Mouse (Mus musculus) left cerebral cortex, postnatal 4 days (tissue): ENCODE results near the gene Tmem94. TPM values are rescaled to one million over a fixed set of nuclear protein-coding genes. Genes with fewer than 3 reads are reported as not detected.

Experiments
- microRNA-seq: library from miRNA; unstranded; fragments of <30 nt; microRNA quantifications from one replicate; pipeline ENCODE4 v1.2.0, GENCODE M21; 2022
- total RNA-seq, 2 experiments: library from RNA; stranded (reverse); gene quantifications; 2 replicates each; pipeline ENCODE4 v1.2.3; 2021

Gene Tmem94
- total RNA-seq, 2 experiments from 2014 or later: 37.3 to 44.1 TPM

Small RNA genes within 50 kb of the gene (microRNA-seq; reads per million reads assigned to microRNA genes)
- gene Mir5621: not detected

Other genes with a start within 250 kb of the Tmem94 start
- gene Sumo2, start 229.2 kb upstream of the Tmem94 start, total RNA-seq: 100 to 1,000 TPM; 439 to 466 TPM
- gene Nup85, start 201.0 kb upstream of the Tmem94 start, total RNA-seq: 10 to 100 TPM; 66.6 to 73.4 TPM
- gene Mrps7, start 161.5 kb upstream of the Tmem94 start, total RNA-seq: 10 to 100 TPM; 43.0 to 44.1 TPM
- 10 to 100 TPM; 83.9 to 85.2 TPM for gene Gga3, start 161.4 kb upstream of the Tmem94 start, total RNA-seq
- gene Mif4gd, start 152.5 kb upstream of the Tmem94 start, total RNA-seq: 10 to 100 TPM; 13.3 to 14.1 TPM
- 10 to 100 TPM; 55.3 to 56.6 TPM for gene Slc25a19, start 137.1 kb upstream of the Tmem94 start, total RNA-seq
- gene Grb2, start 56.8 kb upstream of the Tmem94 start, total RNA-seq: 100 to 1,000 TPM; 218 to 220 TPM
- gene Caskin2, start 48.2 kb downstream of the Tmem94 start, total RNA-seq: 10 to 100 TPM; 13.4 to 14.5 TPM
- gene Tsen54, start 49.3 kb downstream of the Tmem94 start, total RNA-seq: 10 to 100 TPM; 15.1 to 19.1 TPM
- 1 to 10 TPM; 1.1 to 2.4 TPM for gene Llgl2, start 58.6 kb downstream of the Tmem94 start, total RNA-seq
- gene Myo15b, start 93.0 kb downstream of the Tmem94 start, total RNA-seq: under 1 TPM in 1 of 2 experiments, not detected in 1; 0.28 TPM
- not detected for gene Smim5, start 134.5 kb downstream of the Tmem94 start, total RNA-seq
- not detected for gene Smim6, start 146.6 kb downstream of the Tmem94 start, total RNA-seq
- 10 to 100 TPM; 51.3 to 67.4 TPM for gene Sap30bp, start 167.8 kb downstream of the Tmem94 start, total RNA-seq
- 10 to 100 TPM; 20.4 to 22.1 TPM for gene Recql5, start 168.0 kb downstream of the Tmem94 start, total RNA-seq
- gene Itgb4, start 209.3 kb downstream of the Tmem94 start, total RNA-seq: 1 to 10 TPM; 3.7 to 4.4 TPM
- gene Galk1, start 247.3 kb downstream of the Tmem94 start, total RNA-seq: 10 to 100 TPM; 36.2 to 37.9 TPM